Mouse (Mus musculus) neural tube, embryonic 14.5 days (tissue): ENCODE measurements at regions not wholly inside any gene's neighbourhood (a gene's known extent, or its start where the extent isn't known, plus 50 kb on each side); places are given as distances from the start of the nearest gene placed in this dataset.

Source experiments
- ATAC-seq: fragments of 200-750 bp; cut with Nextera tagmentation; 2 replicates; pipeline ENCODE4 v1.8.0; 2017; ENCODE audit warnings: low read depth, mild to moderate bottlenecking, moderate TSS enrichment, moderate library complexity
- H3K27ac ChIP-seq: fragments of 300-500 bp; sonication (generic); 2 replicates; pipeline ENCODE4 v1.5.1; 2014; ENCODE audit warnings: low read depth, mild to moderate bottlenecking, control low read depth, low read length, moderate library complexity, mixed read lengths
- H3K27me3 ChIP-seq: fragments of 300-500 bp; sonication (generic); 2 replicates; pipeline ENCODE4 v1.6.1; 2014; ENCODE audit warnings: low read length; ENCODE audit not compliant: control insufficient read depth, insufficient read depth
- H3K36me3 ChIP-seq: fragments of 300-500 bp; sonication (generic); 2 replicates; pipeline ENCODE4 v1.6.1; 2014; ENCODE audit warnings: low read length, mixed read lengths; ENCODE audit not compliant: control insufficient read depth, insufficient read depth
- H3K4me1 ChIP-seq: fragments of 300-500 bp; sonication (generic); 2 replicates; pipeline ENCODE4 v1.6.1; 2014; ENCODE audit warnings: low read length; ENCODE audit not compliant: control insufficient read depth, insufficient read depth
- H3K4me2 ChIP-seq: fragments of 300-500 bp; sonication (generic); 2 replicates; pipeline ENCODE4 v1.6.1; 2014; ENCODE audit warnings: mild to moderate bottlenecking, low read depth, low read length, control low read depth
- H3K4me3 ChIP-seq: fragments of 300-500 bp; sonication (generic); 2 replicates; pipeline ENCODE4 v1.5.1; 2014; ENCODE audit warnings: low read depth, low read length, control low read depth, mixed read lengths
- H3K9ac ChIP-seq: fragments of 300-500 bp; sonication (generic); replicated peaks from 2 replicates; pipeline ENCODE4 v1.6.1; 2014; ENCODE audit warnings: low read depth, mild to moderate bottlenecking, control low read depth, low read length, mixed read lengths
- H3K9me3 ChIP-seq: fragments of 300-500 bp; sonication (generic); 2 replicates; pipeline ENCODE4 v1.6.1; 2016; ENCODE audit warnings: low read length; ENCODE audit not compliant: control insufficient read depth
- WGBS: fragments of 180-500 bp; shearing (Covaris S2); extraction: QIAGEN DNeasy Blood & Tissue Kit; methylation state at CpG from one replicate; pipeline ENCODE4 v1.1.7; 2014; 5-methylcytosine and 5-hydroxymethylcytosine counted together

DNA sequence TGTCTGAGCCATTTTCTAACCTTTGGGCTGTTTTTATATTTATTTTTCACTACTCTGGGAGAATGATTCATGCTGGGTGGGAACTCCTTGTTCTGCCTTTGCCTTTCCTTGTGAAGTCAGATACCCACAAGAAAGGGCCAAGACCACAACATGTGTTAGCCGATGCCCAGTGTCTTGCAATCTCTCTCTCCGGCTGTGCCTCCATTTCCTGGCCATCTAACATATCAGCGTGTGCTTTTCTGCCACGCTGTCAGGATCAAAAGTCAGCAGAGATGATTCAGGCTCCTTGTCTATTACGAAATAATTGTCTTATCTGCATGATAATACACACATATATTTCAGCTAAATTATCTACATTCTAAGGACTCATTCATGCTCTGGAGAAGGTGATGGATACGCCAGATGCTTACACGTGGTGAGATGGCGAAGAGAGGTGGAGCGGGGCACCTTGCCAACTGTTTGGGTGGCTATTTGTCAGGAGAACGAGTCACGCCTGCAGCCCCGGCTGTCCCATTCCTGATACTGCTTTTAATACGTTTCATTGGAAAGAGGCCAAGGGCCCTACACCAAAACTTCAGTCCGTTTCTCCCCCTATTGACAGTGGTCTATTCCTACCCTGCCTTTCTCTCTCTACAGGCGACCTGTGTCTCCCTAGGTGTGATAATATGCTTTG is 842.1 kb upstream of the Car8 start:
- Histone ChIP-seq H3K4me1 (peaks cover 4% of the 10 kb centered on the region; the same call in 1 of the 2 replicates), H3K4me2 (no peak overlapping the region), H3K9me3 (no peaks in the 10 kb centered on the region), H3K27ac (no peak overlapping the region), H3K9ac (no peak overlapping the region), H3K36me3 (no peaks in the 10 kb centered on the region), H3K27me3 (no peaks in the 10 kb centered on the region), H3K4me3 (no peak overlapping the region)
- no peak for ATAC-seq
- WGBS = 61% methylated on average over 15 of the region's 15 CpGs

DNA sequence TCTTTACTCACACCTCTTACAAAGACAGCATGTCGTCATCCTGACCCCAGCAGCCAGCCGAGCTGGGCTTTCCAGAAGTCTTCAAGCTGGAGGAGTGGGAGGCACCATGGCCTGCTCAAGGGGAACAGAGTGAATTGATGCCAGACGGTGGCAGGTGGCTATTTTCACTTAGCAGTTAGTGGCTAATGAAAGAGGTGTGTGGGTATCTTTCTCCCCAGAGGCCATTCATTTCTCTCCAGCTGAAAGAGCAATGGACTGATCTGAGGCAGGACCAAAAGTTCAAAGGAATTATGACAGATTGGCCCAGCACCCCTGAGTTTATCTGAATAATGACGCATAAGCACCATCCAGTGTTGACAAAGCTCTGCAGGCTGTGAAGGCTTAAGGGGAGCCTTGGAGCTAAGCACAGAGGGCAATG is 841.0 kb upstream of the Car8 start:
- Histone ChIP-seq H3K4me3 (no peak overlapping the region), H3K27me3 (no peaks in the 10 kb centered on the region), H3K4me1 (peaks cover 4% of the 10 kb centered on the region; the same call in 1 of the 2 replicates), H3K27ac (no peak overlapping the region), H3K4me2 (no peak overlapping the region), H3K9ac (no peak overlapping the region), H3K36me3 (no peaks in the 10 kb centered on the region), H3K9me3 (no peaks in the 10 kb centered on the region)
- no peak for ATAC-seq
- WGBS = 32% methylated on average over 4 of the region's 4 CpGs

DNA sequence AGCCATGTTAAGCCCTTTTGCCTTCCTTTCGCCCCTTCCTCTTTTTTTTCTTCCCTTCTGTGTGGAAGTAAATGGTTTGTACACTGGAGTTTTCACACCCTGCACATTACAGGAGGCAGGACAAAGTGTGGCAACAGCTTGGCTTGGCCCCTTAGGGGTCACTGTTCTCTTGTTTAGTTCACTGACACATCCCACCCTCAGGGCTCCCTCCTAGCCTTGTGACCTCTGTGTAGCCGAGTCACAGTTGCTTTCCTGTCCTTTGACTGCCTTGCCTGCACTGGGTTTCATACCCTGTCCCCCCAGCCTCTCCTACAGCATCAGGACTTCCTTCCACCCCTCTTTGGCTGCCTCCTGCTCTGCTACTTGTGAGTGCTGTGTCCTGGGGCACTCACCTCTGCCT is 835.6 kb upstream of the Car8 start:
- Histone ChIP-seq H3K9ac (no peak overlapping the region), H3K4me2 (no peak overlapping the region), H3K36me3 (no peaks in the 10 kb centered on the region), H3K4me1 (no peaks in the 10 kb centered on the region), H3K9me3 (no peaks in the 10 kb centered on the region), H3K4me3 (no peak overlapping the region), H3K27ac (no peak overlapping the region), H3K27me3 (no peaks in the 10 kb centered on the region)
- 43% methylated on average over 2 of the region's 2 CpGs for WGBS
- ATAC-seq = no peak

DNA sequence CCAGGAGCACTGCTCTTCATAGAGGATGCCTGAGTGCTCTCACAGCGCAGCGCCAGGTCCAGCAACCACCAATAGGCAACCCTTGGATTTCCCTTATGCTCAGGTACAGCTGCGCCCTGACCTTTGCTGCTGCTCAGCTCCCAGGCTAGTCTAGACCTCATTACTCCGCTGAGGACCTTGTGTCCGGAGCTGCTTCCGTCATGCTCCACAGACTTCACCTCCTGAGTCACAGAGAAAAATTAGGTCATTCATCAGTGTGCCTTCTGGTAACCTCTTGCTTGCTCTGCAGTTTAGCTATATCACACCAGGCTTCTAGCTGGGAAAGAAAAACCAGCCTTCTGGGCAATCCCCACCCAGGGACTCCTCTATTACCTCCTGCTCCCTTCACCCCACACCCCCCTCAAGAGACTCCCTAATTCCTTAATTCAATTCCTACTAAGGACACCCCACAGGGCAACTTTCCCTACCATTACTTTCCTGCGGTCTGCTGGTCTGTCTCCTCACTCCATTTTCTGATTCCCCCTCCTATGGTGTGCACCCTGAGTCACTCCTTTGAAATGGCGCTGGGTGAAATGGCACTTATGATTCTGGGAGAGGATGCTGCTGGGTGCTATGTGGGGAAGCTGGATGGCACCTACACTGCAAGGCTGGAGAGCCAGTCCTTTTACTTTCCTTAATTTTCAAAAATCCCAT is 835.0 kb upstream of the Car8 start:
- 57% methylated on average over 8 of the region's 8 CpGs for WGBS
- H3K9ac ChIP-seq = no peak overlapping the region
- H3K4me1 ChIP-seq = no peaks in the 10 kb centered on the region
- no peaks in the 10 kb centered on the region for H3K27me3 ChIP-seq
- H3K27ac ChIP-seq = no peak overlapping the region
- H3K4me3 ChIP-seq = no peak overlapping the region
- no peaks in the 10 kb centered on the region for H3K9me3 ChIP-seq
- no peak for ATAC-seq
- H3K36me3 ChIP-seq = no peaks in the 10 kb centered on the region
- no peak overlapping the region for H3K4me2 ChIP-seq

DNA sequence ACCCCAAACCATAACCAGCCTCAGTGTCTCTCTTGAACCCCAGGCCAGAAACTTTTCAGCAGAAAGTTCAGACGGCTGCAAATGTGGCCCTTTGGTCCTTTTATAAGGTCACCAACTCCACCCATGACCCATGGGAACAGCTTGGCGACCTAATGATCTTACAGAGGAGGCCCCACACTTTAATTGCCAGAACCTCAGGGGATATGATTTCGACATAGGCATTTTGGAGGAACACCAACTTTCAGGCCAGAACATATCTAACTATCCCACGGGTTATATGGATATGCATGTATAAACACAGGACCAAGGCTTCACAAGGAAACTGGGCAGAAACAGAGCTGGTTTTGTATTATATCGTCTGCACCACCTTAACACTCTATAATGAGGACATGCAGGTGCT is 833.5 kb upstream of the Car8 start:
- Histone ChIP-seq H3K27me3 (no peaks in the 10 kb centered on the region), H3K36me3 (no peaks in the 10 kb centered on the region), H3K4me3 (no peak overlapping the region), H3K9ac (no peak overlapping the region), H3K9me3 (no peaks in the 10 kb centered on the region), H3K27ac (no peak overlapping the region), H3K4me2 (no peak overlapping the region), H3K4me1 (no peaks in the 10 kb centered on the region)
- 82% methylated on average over 5 of the region's 5 CpGs for WGBS
- no peak for ATAC-seq

DNA sequence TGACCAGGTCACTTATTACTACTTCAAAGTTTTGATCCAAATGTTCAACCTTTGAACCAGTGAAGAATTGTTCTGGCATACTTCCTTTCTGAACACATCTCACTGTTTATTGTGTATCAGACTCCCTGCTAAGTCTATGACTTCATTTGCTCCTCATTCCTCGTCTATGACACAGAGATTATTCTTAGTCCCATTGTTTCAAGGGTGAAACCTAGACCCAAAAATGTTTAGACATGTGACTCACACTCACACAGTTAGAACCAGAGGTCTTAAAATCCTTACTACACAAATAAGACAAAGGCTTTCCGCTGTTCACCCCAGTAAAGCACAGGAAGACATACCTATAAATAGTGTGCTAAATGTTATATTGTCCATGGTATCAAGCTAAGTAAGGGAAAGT is 829.0 kb upstream of the Car8 start:
- no peak for ATAC-seq
- no peak overlapping the region for H3K9ac ChIP-seq
- H3K36me3 ChIP-seq = no peaks in the 10 kb centered on the region
- no peak overlapping the region for H3K27ac ChIP-seq
- no peaks in the 10 kb centered on the region for H3K4me1 ChIP-seq
- H3K4me3 ChIP-seq = no peak overlapping the region
- H3K4me2 ChIP-seq = no peak overlapping the region
- no peaks in the 10 kb centered on the region for H3K27me3 ChIP-seq
- WGBS = 71% methylated on average over 2 of the region's 2 CpGs
- no peaks in the 10 kb centered on the region for H3K9me3 ChIP-seq

DNA sequence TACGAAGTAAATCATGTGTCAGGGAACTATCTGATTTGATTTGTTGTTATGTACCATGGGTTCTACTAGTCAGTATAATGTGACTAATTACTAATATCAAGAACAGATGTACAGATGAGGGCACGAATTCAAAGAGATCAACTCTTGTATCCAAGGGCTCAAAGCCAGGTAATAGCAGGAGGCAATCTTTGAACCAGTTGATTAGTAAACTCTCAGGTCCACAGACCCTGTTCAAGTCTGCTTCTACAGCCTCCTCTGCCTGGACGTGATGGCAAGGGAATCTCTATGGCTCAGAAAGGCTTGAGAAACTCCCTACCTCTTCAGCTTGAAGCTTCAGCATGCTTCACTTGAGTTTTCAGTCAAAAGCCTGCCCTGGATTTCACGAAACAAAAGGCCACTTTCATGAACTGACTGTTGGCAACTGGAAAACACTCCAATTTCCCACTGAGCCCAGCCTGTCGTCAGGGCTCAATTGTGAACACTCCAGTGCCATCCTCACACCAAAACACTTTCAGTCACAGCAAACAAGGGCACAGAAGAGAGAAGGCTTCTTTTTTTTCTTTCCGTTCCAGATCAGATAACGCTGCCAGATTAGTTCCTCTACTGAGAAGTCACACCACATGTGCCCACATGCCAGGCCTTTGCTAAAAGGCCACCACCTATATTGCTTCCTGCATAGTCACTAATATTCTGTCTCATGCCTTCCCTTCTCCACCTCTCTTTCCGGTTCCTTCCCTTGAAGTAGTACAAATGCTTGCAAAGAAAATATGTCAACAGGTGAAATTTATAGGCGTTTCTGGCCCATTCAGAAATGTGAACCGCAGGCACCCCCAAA is 827.4 kb upstream of the Car8 start:
- WGBS = 66% methylated on average over 10 of the region's 10 CpGs
- H3K27ac ChIP-seq = no peak overlapping the region
- no peak for ATAC-seq

DNA sequence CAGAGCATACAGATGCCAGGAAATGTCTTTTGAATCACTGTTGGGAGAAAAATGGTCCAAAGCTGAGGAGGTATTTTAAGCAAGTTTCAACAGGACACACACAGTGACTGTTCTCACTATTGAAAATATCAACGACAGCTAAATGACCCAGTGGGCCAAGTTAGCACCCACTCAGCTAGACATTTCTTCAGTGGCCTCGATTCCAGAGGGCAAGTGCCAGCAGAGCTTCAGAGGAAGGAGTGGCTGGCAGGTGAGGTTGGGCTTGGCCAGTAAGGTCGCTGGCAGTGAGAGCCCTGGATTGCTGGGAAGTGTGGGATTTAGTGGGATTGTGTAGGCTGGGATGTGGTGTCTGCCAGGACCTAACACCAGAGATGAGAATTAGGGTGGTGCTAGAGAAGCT is 823.1 kb upstream of the Car8 start:
- no peaks in the 10 kb centered on the region for H3K36me3 ChIP-seq
- H3K4me1 ChIP-seq = no peaks in the 10 kb centered on the region; the same call in 1 of the 2 replicates
- H3K9me3 ChIP-seq = no peaks in the 10 kb centered on the region
- H3K27ac ChIP-seq = no peak overlapping the region
- H3K4me3 ChIP-seq = no peak overlapping the region
- no peaks in the 10 kb centered on the region for H3K27me3 ChIP-seq
- 77% methylated on average over 3 of the region's 3 CpGs for WGBS
- H3K4me2 ChIP-seq = no peak overlapping the region
- no peak overlapping the region for H3K9ac ChIP-seq
- no peak for ATAC-seq

More for the DNA sequence above, 827.4 kb upstream of the Car8 start:
- Histone ChIP-seq H3K4me1 (no peaks in the 10 kb centered on the region), H3K4me3 (no peak overlapping the region), H3K9ac (no peak overlapping the region), H3K36me3 (no peaks in the 10 kb centered on the region), H3K4me2 (no peak overlapping the region), H3K27me3 (no peaks in the 10 kb centered on the region), H3K9me3 (no peaks in the 10 kb centered on the region)

DNA sequence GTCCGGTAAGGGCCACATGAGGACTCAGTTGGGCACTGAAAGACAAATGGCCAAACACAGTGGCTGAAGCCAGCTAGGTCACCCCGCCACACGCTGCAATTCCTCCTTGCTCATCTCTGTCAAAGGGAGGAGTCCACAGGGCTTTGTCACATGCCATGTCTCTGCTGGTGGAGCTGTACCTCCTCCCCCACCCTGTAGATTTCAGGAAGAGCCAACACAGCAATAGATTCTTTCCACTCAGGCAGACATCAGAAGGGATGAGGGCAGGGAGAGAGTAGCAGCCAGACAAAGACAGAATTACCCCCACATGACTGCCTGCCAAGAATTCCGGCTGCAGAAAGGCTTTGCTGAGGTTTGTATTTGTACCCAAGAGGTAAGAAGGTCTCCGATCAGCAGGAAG is 821.4 kb upstream of the Car8 start:
- WGBS = 22% methylated on average over 5 of the region's 5 CpGs
- Histone ChIP-seq H3K4me2 (no peak overlapping the region), H3K4me3 (no peak overlapping the region), H3K4me1 (no peaks in the 10 kb centered on the region; the same call in 1 of the 2 replicates), H3K9me3 (no peaks in the 10 kb centered on the region), H3K9ac (no peak overlapping the region), H3K27ac (no peak overlapping the region), H3K36me3 (no peaks in the 10 kb centered on the region), H3K27me3 (no peaks in the 10 kb centered on the region)
- peak; percentile 60; the same call in 1 of the 2 replicates for ATAC-seq
